Mouse (Mus musculus) adrenal gland (tissue): ENCODE data around the gene Zfp661.
"Not testable (repeated sequence)": the region's sequence is repeated elsewhere in the genome, so short reads cannot be mapped to it uniquely, and the experiment has no call there.

Experiments used
- intact Hi-C: fragments of 180-260 bp; cut with DNase I; formaldehyde crosslinking; loops from one replicate; pipeline ENCODE4 v1.15.1; 2025
- long read RNA-seq, 2 experiments: library from polyadenylated mRNA; unstranded; transcript quantifications; one replicate each; pipeline ENCODE4 v2.0.0; 2020; ENCODE audit warnings: borderline replicate concordance in 1 of 2; ENCODE audit not compliant: insufficient replicate concordance in 1 of 2

Zfp661 gene
- long read RNA-seq, experiment 1, partial matches to known transcripts: 0 of 1 reads
- long read RNA-seq, experiment 1, other reads (novel, unspliced or antisense): 1 of 1 reads
- long read RNA-seq, experiment 2: 0 reads

- intact Hi-C loops: no loop called here
These were observed at the start of gene Zfp661, which contains the start of gene Mrps5 for GRCm38 (mm10) chr2:127586694-127587513. Gene Zfp661, minus strand, starts transcription at chr2:127587094. Gene Mrps5, plus strand, starts transcription at chr2:127587222.

- intact Hi-C loops: no loop called here
These were observed 48.7 kb upstream of the Zfp661 start for GRCm38 (mm10) chr2:127635581-127635980.

- intact Hi-C loops: no loop called here
These were observed 45.7 kb upstream of the Zfp661 start for GRCm38 (mm10) chr2:127632601-127633000.

- intact Hi-C loops: no loop called here
These were observed 41.2 kb upstream of the Zfp661 start for GRCm38 (mm10) chr2:127627990-127628570.

GRCm38 (mm10) chr2:127627354-127627753 lies 40.5 kb upstream of the Zfp661 start:
- intact Hi-C loops: no loop called here

GRCm38 (mm10) chr2:127625659-127626058 lies 38.8 kb upstream of the Zfp661 start:
- intact Hi-C loops: no loop called here

GRCm38 (mm10) chr2:127624786-127625185 lies 37.9 kb upstream of the Zfp661 start:
- intact Hi-C loops: no loop called here

GRCm38 (mm10) chr2:127622065-127622464 lies 35.2 kb upstream of the Zfp661 start:
- intact Hi-C loops: no loop called here

- intact Hi-C loops: no loop called here
These were observed 32.4 kb upstream of the Zfp661 start for GRCm38 (mm10) chr2:127619311-127619710.

GRCm38 (mm10) chr2:127612288-127612687 lies 25.4 kb upstream of the Zfp661 start:
- intact Hi-C loops: no loop called here

GRCm38 (mm10) chr2:127611386-127611785 lies 24.5 kb upstream of the Zfp661 start:
- intact Hi-C loops: no loop called here

- intact Hi-C loops: loop anchor here (5.0 kb wide), 2 partner anchors 58 to 73 kb away; no protein-coding TSS in a partner anchor
These were observed 22.1 kb upstream of the Zfp661 start for GRCm38 (mm10) chr2:127608986-127609385.

GRCm38 (mm10) chr2:127608234-127608633 lies 21.3 kb upstream of the Zfp661 start:
- intact Hi-C loops: loop anchor here (5.0 kb wide), 2 partner anchors 59 to 74 kb away; no protein-coding TSS in a partner anchor

- intact Hi-C loops: loop anchor here (5.0 kb wide), 2 partner anchors 62 to 77 kb away; no protein-coding TSS in a partner anchor
These were observed 18.3 kb upstream of the Zfp661 start for GRCm38 (mm10) chr2:127605203-127605602.

- intact Hi-C loops: not testable (repeated sequence)
These were observed 16.5 kb upstream of the Zfp661 start for GRCm38 (mm10) chr2:127603383-127603782.

- intact Hi-C loops: no loop called here
These were observed 3.9 kb upstream of the Zfp661 start for GRCm38 (mm10) chr2:127590840-127591239.

GRCm38 (mm10) chr2:127590204-127590603 lies 3.3 kb upstream of the Zfp661 start:
- intact Hi-C loops: no loop called here

- intact Hi-C loops: no loop called here
These were observed 2.0 kb upstream of the Zfp661 start for GRCm38 (mm10) chr2:127588897-127589296.

- intact Hi-C loops: no loop called here
These were observed 585 bp upstream of the Zfp661 start for GRCm38 (mm10) chr2:127587514-127587844.

GRCm38 (mm10) chr2:127584436-127584858 lies 2.4 kb downstream of the Zfp661 start:
- intact Hi-C loops: no loop called here

- intact Hi-C loops: no loop called here
These were observed 13.6 kb downstream of the Zfp661 start for GRCm38 (mm10) chr2:127573322-127573721.
